Mouse (Mus musculus): ENCODE data around the gene Bbs10.

The Bbs10 gene

DNA sequence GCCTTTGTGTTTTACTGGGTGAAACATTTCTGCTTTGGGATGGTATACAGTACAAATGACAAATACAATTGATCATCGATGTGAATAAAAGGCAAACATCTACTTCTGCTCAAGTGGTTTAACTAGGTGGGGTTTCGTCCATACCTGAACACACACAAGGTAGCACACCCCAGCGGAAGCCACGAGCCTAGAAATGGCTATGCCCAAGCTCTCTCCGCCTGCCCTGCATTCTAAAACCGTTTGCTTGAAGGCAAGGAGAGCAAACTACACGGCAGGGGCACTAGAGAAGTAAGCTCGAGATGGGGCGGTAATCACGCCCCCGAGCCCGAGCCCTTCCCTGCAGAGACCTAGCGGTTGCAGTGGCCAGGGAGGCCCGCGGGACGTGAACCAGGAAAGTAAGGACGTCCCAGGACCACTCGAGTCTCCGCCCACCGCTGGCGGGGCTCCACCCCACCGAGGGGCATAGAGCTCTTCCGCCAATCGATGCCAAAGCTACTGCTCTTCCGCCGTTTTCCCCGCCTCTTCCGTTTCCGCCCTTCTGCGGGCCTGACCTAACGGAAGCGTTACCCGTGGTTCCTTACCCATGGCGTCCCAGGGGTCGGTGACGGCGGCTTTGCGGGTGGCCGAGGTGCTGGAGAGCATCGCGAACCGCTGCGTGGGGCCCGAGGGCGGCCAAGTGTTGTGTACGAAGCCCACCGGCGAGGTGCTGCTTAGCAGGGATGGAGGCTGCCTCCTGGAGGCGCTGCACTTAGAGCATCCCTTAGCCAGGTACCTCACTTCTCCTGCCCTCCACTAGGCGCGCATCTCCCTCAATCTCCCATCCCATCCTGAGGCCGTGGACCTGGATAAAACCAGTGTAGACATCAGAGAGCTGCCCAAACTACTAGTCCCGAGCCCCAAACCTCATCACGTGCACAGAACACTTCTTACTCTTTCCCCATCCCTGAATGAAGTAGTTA lies at the start of gene Bbs10:
TSS of gene Bbs10 (plus strand) at position 540 of the 959 bp plus-strand sequence.
- DNase-seq (ENCODE audit: low spot score), result peak; percentile 95

DNA sequence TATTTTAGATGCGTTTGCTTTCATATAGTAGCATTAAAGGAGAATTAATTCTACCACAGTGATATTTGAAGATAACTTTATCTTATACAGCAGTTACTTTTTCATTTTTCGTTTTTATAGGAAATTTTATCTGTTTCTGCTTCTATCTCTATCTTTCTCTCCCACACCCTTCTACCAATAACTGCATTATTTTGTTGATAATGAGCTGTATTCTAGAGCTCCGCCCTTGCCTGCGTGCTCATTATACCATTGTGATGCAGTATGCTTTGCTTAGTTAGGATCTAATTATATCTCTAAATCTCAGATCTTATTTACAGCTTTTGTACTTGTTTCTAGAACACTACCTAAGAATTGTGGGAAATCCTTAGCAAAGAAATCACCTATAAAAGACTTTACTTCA lies 48.3 kb upstream of the Bbs10 start:
- DNase-seq (ENCODE audit: low spot score), result no peak

- no peak for DNase-seq (ENCODE audit: low spot score)
These were observed 46.8 kb upstream of the Bbs10 start for GRCm38 (mm10) chr10:111251666-111252065.

GRCm38 (mm10) chr10:111255228-111255627 lies 43.3 kb upstream of the Bbs10 start:
- no peak for DNase-seq (ENCODE audit: low spot score)

DNA sequence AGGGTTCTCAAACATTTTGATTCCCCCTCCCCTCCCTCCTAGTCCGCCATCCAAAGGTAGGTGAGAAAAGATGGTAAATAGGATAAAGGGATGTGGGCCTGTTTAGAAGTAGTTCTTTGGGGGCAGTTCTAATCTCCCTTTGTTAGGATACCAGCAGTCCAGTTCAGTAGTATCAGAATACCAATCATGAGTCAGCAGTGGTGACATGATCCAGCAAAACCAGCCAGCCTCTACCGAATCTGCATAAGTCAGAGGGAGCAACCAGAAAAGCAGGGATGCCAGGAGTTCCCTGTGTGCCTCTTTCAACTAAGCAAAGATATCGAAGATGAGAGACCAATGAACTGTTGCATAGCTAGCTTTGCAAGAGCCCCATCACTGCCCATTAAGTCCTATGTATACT lies 42.3 kb upstream of the Bbs10 start:
- DNase-seq (ENCODE audit: low spot score), result no peak

GRCm38 (mm10) chr10:111257358-111257757 lies 41.1 kb upstream of the Bbs10 start:
- no peak for DNase-seq (ENCODE audit: low spot score)

DNA sequence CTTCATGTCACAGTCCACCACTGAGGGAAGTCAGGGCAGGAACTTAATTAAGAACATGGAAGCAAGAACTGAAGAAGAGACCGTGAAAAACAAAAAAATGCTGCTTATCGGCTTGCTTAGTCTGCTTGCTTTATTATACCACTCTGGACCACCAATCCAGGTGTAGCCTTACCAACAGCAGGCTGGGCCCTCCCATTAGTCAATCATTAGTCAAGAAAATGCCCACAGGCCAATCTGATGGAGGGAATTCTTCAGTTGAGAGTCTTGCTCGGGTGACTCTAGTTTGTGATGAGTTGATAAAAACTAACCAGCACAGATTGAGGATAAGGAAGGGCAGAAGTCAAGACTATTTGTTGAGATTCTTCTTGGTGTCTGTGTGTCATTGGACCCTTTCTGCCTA lies 40.2 kb upstream of the Bbs10 start:
- DNase-seq (ENCODE audit: low spot score), result no peak

- DNase-seq (ENCODE audit: low spot score), result no peak
These were observed 26.8 kb upstream of the Bbs10 start for GRCm38 (mm10) chr10:111271687-111272086.

- peak; percentile 4 for DNase-seq (ENCODE audit: low spot score)
These were observed 25.6 kb upstream of the Bbs10 start for GRCm38 (mm10) chr10:111272905-111273304.

DNA sequence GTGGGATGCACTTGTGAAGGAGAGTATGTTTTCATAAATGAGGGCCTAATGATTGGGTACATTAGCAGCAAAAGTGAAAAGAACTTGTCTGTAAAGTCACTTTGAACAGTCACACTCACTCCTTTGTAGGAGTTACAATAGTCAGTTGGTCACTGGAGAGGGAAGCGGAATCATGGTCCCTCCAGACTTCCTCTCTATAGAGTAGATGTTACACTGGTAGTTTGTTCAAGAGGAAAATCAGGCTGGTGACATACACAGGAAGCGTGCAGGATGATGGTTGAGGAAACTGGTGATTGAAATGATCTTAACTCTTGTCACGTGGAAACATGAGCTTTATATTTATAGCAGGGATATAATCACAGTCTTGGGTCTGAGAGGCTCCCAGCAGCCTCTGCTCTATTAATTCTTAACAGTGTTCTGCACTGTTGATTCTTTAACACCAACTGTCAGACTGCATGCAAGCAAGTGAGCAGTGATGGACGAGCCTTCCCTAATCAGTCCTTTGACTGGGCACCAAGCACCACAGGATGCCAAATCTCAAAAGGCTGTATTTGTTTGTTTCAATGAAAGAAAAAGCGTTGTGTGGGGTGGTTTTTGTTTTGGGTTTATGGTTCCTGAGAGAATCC lies 24.9 kb upstream of the Bbs10 start:
- DNase-seq (ENCODE audit: low spot score), result no peak

DNA sequence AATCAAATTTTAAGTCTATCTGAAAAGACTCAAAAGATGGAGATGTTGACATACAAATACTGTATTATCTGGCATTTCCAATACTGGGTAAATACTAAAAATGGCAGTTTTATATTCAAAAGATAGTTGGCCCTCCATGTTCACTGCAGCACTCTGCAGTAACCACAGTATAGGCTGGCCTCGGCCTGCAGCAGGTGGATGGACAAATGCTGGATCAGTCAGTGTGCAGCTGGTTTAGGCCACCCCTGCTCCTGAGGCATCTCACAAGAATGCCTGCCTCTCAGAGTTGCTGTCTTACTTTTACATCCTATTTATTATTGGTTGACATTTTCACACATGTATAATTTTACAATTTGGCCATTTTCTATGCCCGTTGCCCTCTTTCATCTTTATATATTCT lies 22.7 kb upstream of the Bbs10 start:
- no peak for DNase-seq (ENCODE audit: low spot score)

GRCm38 (mm10) chr10:111297631-111298030 lies 848 bp upstream of the Bbs10 start:
- no peak for DNase-seq (ENCODE audit: low spot score)

GRCm38 (mm10) chr10:111299591-111299990 lies 1.1 kb downstream of the Bbs10 start:
- no peak for DNase-seq (ENCODE audit: low spot score)

DNA sequence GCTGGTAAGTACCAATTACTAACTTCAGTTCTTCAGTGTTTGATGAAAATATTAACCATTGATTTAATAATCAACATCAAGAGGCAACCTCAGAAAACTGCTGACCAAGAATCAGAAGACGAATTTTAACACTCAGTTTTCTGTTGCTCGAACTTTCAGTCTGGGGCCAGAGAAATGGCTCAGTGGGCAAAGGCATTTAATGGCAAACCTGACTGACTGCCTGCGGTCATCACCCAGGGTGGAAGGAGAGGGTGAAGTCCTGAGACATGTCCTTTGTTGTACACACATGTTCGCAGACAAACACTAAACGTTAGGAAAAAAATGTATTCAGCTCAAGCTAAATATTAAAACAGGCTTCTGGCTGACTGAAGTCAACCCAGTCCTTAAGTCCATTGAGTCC lies 2.6 kb downstream of the Bbs10 start:
- no peak for DNase-seq (ENCODE audit: low spot score)

DNA sequence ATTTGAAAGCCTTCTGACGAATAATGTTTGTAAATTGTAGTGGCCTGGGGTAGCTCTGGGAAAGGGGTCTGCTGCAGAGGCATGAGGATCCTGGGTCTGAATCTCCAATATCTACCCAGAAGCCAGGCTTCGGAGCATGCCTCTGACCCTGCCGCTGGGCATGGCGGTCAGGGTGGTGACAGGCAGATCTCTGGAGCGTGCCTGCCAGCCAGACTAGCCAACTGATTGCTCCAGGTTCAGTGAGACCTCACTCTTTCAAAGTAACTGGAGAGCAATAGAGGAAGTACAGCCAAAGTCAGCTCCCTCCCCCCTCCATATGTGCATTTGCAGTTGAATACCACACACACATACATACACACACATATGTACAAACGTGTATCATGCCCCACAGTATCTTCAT lies 4.0 kb downstream of the Bbs10 start:
- DNase-seq (ENCODE audit: low spot score), result no peak

- no peak for DNase-seq (ENCODE audit: low spot score)
These were observed 10.5 kb downstream of the Bbs10 start for GRCm38 (mm10) chr10:111308850-111309501.

- no peak for DNase-seq (ENCODE audit: low spot score)
These were observed 14.8 kb downstream of the Bbs10 start for GRCm38 (mm10) chr10:111313282-111313681.

DNA sequence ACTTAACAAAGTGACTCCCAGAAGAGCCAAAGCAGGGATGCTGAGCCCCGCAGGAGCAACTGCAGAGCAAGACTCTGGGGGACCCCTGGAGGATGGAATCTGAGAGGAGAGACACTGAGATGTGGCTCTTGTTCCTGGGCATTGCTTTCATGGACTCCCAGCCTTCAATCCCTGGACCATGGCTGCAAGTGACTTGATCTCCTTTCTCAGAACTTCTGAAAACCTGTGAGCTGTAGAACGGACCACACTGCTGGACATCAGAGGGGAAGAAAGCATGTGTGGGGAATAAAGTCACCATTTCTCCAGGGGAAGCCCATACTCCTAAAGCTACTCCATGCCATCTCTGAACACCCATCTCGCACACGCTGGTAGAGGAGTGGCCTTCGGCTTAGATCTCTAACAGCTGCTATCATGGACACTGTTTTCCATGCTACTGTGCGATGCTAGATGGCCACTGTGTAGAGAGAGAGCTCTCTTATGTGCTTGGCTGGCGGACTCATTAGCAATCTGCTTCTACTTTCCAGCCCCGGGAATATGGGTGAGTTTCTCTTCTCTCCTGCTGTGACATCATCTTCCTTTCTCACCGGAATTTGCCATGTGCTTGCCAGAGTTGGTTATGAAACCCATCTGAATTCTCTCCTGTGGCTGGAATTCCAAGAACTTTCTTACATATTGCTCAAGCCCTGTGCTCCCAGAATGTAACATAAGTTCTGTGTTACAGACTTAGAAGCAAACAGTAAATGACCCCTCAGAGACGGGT lies 16.3 kb downstream of the Bbs10 start:
- peak; percentile 61 for DNase-seq (ENCODE audit: low spot score)

DNA sequence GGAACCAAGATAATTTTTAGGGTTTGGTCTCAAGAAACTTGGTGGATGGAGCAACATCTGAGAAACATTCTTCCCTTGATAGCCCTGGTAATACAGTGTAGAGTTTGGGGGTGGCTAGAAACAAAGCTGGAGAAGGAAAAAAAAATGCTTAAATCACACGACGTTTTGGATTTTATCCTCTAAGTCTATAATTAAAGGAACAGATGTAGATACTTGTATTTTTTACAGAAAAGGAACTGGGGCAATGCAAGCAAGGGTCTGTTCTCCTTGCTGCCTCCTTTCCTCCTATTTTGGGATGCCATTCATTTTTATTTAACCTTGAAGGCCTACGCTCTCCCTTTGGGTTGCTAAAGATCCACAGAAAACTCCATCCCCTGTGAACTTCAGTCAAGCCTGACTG lies 17.5 kb downstream of the Bbs10 start:
- DNase-seq (ENCODE audit: low spot score), result no peak

GRCm38 (mm10) chr10:111318021-111318420 lies 19.5 kb downstream of the Bbs10 start:
- DNase-seq (ENCODE audit: low spot score), result no peak

GRCm38 (mm10) chr10:111318805-111319500 lies 20.5 kb downstream of the Bbs10 start:
- DNase-seq (ENCODE audit: low spot score), result peak; percentile 36
